Mouse (Mus musculus): ENCODE measurements around the gene Asb16.

Asb16 gene

DNA sequence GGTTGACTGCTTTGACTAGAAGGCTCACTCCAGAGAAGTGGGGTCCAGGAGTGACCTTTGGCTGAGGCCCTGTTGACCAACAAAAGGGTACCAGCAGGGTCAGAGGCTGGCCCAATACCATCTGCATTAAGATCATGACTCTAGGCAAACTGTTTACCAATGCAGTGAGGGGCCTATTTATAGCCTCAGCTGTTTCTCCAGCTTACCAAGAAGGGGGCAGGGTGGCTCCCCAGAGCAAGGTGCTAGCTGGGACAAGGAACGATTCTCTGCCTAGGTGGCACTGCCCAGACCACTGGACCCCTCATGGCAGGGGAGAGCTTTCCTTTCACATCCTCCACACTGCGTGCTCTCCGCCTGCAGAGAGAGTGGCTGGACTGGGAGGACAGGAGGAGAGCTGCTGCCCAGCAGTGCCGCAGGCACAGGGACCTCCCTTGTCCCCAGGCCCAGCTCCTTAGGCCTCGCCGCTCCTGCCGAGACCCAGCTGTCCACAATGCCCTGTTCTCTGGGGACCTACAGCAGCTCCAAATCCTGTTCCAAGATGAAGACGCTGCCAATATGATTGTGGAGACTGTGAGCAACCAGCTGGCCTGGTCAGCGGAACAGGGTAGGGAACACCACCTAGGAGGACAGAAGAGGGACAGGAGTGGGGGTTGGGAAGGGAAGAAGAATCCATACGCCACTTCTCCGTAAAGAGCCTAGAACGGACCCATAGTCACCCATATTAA lies at the start of gene Asb16:
TSS of gene Asb16 (plus strand) at position 224 of the 725 bp plus-strand sequence.
- no peak for DNase-seq

DNA sequence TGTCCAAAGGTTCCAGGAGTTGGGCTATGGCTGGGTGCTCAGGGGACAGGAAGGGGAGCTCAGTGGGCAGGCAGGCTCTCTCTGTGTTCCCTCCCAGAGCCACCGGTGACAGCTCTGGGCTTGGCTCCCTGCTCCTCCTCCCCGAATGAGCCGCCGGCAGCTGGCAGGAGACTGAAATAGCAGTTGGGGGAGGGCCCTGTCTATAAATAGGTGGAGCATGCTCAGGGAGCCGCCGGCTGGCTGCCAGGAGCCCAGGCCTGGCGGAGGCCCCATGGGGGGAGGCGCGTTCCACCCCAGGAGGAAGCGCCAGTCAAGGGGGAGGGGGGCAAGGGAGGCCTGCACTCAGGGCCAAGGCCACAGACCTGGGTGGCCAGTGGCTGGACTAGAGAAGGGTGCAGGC lies 49.8 kb upstream of the Asb16 start:
- DNase-seq = peak; percentile 92

DNA sequence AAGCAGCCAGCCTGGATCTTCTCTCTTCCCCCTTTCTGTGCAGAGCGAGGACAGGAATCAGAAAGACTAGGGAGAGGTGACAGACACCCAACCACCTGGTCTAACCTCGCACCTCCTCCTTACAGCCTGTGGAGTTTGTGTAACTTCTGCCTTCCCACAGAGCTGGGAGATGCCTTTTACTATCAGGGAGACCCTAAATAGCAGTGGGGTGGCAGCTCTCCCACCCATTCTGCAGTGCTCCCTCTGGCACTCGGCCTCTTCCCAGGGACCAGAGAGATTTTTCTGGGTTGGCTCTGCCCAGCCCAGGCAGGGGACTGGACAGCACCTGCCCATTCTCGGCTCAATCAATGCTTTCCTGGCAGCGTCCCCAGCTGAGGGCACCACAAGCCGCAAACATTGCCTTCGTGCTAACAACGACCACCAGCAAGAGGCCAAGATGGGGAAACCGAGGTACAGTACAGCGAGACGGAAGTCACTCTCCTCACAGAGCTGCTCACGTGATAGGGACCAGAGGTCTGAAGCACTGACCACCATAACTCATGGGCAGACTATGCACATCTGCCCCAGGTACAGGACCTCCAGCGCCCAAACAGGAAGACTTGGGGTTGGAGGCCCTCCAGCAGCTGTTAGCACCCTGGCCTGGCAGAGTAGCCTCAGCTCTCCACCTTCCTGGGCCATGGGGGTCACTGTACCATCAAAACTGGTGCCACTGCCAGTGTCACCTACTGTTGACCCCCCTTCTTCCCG lies 49.1 kb upstream of the Asb16 start:
- DNase-seq = peak; percentile 18

- no peak for DNase-seq
These were observed 48.6 kb upstream of the Asb16 start for GRCm38 (mm10) chr11:102219994-102220346.

DNA sequence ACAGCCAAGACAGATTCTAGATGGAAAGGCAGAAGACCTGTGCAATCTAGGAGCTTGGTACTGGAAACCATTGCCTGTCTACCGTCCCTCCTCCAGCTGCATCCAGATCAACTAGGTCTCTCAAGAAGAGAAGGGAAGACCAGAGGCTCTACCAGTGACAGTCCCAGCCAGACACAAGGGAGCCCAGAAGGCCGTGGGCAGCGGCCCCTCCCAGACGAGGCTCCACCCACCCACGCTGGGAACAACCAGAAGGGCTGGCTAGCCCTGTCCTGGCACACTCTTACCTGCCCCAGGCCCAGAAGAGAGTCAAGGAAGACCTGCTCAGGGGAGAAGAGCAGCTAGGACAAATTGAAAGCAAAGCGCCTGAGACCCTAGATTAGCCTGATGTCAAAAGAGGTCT lies 48.1 kb upstream of the Asb16 start:
- no peak for DNase-seq

GRCm38 (mm10) chr11:102221243-102221953 lies 47.1 kb upstream of the Asb16 start:
- DNase-seq = no peak

DNA sequence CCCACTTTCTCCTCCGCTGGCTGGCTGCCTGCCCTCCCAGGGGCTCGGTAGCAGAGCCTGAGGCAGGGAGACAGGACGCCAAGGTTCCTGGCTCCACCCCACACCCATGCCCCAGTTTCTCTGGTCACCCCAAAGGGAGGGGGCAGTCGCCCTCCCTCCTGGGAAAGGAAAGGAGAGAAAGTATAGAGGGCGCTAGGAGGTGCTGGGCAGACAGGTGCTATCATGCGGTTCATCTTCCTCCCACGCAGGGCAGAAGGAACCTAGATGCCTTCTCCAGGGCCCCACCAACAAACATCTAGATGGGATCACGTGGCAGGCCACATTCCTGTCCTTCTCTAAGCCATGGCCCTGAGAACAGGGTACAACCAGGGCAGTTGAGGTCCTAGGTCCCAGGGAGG lies 46.6 kb upstream of the Asb16 start:
- peak; percentile 29 for DNase-seq

- DNase-seq = peak; percentile 89
These were observed 45.4 kb upstream of the Asb16 start for GRCm38 (mm10) chr11:102223166-102223565.

GRCm38 (mm10) chr11:102224686-102225085 lies 43.9 kb upstream of the Asb16 start:
- no peak for DNase-seq

DNA sequence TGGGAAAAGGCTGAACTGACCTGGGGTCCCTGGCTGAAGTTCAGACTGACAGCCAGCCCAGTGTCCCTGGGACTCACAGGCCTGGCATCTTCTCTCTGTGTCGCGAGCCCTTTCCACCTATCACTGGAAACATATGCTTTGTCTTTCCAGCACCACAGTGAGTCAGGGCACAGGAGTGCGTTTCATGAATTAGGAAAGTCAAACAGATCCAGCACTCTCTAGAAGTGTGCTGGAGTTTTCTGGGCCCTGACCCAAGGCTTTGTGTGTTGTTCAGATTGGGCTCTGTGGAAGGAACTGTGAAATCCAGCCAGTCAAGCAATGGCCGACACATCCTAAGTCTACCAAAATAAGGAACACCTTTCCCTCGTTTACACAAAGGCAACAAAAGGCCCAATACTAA lies 43.3 kb upstream of the Asb16 start:
- DNase-seq = no peak

DNA sequence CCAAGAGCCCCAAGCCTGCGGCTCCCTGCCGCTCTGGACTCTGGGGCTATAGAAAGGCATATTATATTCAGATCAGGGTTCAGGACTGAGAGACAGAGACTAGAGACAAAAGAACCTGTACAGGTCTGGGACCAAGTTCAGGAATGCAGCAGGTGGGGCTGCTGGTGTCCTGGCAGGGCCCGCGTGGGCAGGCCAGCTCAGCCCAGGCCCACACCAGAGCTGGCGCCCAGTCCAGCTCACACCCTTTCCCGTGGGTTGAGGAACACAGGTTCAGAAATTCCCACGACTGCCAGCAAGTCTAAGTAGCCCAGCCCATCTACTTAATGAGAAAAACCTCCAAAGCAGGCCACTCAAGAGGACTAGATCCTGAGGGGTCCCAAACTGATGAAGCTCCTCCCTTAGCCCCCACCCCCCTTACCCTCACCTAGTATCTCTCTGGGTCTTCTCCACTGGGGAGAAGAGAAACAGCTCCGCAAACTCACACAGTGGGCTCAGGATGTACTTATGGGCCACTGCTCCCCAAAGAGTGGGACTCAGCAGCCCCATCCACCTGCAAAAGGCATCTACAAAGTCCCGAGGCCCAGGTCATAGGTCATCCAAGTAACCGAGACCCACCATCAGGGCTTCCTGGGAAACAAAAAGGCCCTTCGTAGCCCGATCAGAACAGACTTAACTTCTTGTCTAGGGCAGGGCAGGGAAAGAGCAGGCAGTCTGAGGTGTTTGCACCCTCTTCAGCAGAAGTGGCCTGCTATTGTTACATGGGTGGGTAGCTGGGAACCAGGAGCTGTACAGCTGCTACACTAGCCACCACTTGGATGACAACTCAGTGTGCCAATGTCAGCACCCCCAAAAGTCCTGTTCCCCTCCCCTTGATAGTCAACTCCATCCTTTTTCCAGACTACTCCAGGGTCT lies 42.2 kb upstream of the Asb16 start:
- no peak for DNase-seq

GRCm38 (mm10) chr11:102227270-102228190 lies 41.0 kb upstream of the Asb16 start:
- no peak for DNase-seq

- DNase-seq = no peak
These were observed 40.4 kb upstream of the Asb16 start for GRCm38 (mm10) chr11:102228191-102228545.

- DNase-seq = no peak
These were observed 39.8 kb upstream of the Asb16 start for GRCm38 (mm10) chr11:102228646-102229268.

GRCm38 (mm10) chr11:102229331-102229953 lies 39.1 kb upstream of the Asb16 start:
- peak; percentile 38 for DNase-seq

GRCm38 (mm10) chr11:102230006-102230741 lies 38.4 kb upstream of the Asb16 start, which contains the start of gene Hdac5:
Hdac5 (minus strand) TSS chr11:102230166.
- DNase-seq = peak; percentile 98

GRCm38 (mm10) chr11:102236022-102236421 lies 32.5 kb upstream of the Asb16 start:
- DNase-seq = no peak

DNA sequence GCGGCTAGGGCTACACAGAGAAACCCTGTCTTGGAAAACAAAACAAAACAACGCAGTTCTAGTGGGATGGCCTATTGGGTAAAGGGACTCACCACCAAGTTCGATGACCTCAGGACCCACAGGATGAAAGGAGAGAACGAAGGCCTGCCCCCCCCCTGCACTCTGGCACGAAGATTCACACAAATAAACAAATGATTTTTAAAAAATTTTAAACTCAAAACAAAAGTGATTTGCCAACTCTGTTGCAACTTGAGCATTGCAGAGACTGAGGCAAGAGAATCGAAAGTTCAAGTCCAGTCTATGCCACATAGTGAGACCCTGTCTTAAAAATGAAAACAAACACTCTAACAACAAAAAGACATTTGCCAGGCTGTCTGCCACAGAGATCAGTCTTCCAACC lies 27.9 kb upstream of the Asb16 start:
- DNase-seq = no peak

GRCm38 (mm10) chr11:102241246-102241645 lies 27.3 kb upstream of the Asb16 start:
- no peak for DNase-seq

DNA sequence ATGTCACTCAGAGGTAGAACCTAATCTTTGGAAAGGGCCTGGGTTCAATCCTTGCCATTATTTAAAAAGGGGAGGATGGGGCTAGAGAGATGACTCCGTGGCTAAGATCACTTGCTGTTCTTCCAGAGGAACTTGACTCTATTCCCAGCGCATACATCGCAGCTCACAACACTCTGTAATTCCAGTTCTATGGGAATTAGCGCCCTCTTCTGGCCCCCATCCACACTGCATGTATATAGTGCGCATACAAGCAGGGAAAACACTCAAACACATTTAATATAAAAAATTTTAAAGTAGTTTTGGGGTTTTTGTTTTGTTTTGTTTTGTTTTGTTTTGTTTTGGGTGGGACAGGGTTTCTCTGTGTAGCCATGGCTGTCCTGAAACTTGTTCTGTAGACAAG lies 26.7 kb upstream of the Asb16 start:
- no peak for DNase-seq

Data from thymus, postnatal 14 days (tissue).